Mouse (Mus musculus) olfactory bulb, adult 2 months (tissue): ENCODE data around the gene Msantd4. TPM values are rescaled to one million over a fixed set of nuclear protein-coding genes. Genes with fewer than 3 reads are reported as not detected.
"Not testable (repeated sequence)": the region's sequence is repeated elsewhere in the genome, so short reads cannot be mapped to it uniquely, and the experiment has no call there.

ENCODE experiments used
- H3K27ac ChIP-seq: fragments of 200-500 bp; 2 replicates; pipeline ENCODE4 v1.5.1; 2012; ENCODE audit warnings: low read depth, low read length; ENCODE audit not compliant: insufficient read depth
- H3K4me1 ChIP-seq: fragments of 200-500 bp; 2 replicates; pipeline ENCODE4 v1.6.1; 2012; ENCODE audit warnings: low read length; ENCODE audit not compliant: control insufficient read depth, insufficient read depth
- H3K4me3 ChIP-seq: fragments of 200-500 bp; 2 replicates; pipeline ENCODE4 v1.5.1; 2012; ENCODE audit warnings: mild to moderate bottlenecking, low read depth, low read length, moderate library complexity; ENCODE audit not compliant: insufficient read depth
- CTCF ChIP-seq: fragments of 200-500 bp; IDR thresholded peaks from 2 replicates; pipeline ENCODE4 v1.5.1; 2012; ENCODE audit warnings: low read depth, mild to moderate bottlenecking, low read length, moderate library complexity; ENCODE audit not compliant: insufficient read depth
- POLR2A ChIP-seq: fragments of 200-500 bp; IDR thresholded peaks from 2 replicates; pipeline ENCODE4 v1.6.1; 2012; ENCODE audit warnings: mild to moderate bottlenecking, low read depth, low read length, moderate library complexity; ENCODE audit not compliant: insufficient read depth
- WGBS: fragments of 180-500 bp; shearing (Covaris S2); methylation state at CpG from one replicate; pipeline ENCODE4 v1.1.7; 2018; 5-methylcytosine and 5-hydroxymethylcytosine counted together
- polyA plus RNA-seq: library from polyadenylated mRNA; stranded (reverse); fragments of >200 nt; gene quantifications from 2 replicates; pipeline ENCODE4 v1.2.4, GENCODE M21; 2012; ENCODE audit warnings: low replicate concordance; ENCODE audit not compliant: missing spikeins, insufficient read depth, insufficient read length

Msantd4 gene
- not detected in 2 replicates for polyA plus RNA-seq

GRCm38 (mm10) chr9:4375828-4376639 is at the start of gene Msantd4:
TSS of gene Msantd4 (plus strand) at chr9:4376562.
- H3K4me1 ChIP-seq, result no peaks in the 10 kb centered on the region
- peak within 1 kb of the TSS; percentile 82 for H3K27ac ChIP-seq
- H3K4me3 ChIP-seq, result peak within 1 kb of the TSS; percentile 86
- no peak for TF ChIP-seq CTCF
- peak; percentile 59 for TF ChIP-seq POLR2A
- under 1% methylated on average over 31 of the region's 31 CpGs for WGBS

- H3K27ac ChIP-seq, result no peak overlapping the region
- H3K4me3 ChIP-seq, result no peak overlapping the region
- no peaks in the 10 kb centered on the region for H3K4me1 ChIP-seq
- no peak for TF ChIP-seq POLR2A
- 89% methylated on average over 1 of the region's 1 CpGs for WGBS
Observed at GRCm38 (mm10) chr9:4353163-4353562, 23.2 kb upstream of the Msantd4 start.

- no peaks in the 10 kb centered on the region for H3K4me1 ChIP-seq
- H3K27ac ChIP-seq, result peak overlapping the region; percentile 15; the same call in 1 of the 2 replicates
- peak overlapping the region; percentile 86 for H3K4me3 ChIP-seq
- TF ChIP-seq CTCF (no peak), POLR2A (no peak)
- WGBS, result under 1% methylated on average over 15 of the region's 15 CpGs
Observed at GRCm38 (mm10) chr9:4376640-4377120, 318 bp downstream of the Msantd4 start.

GRCm38 (mm10) chr9:4400801-4401200 is 24.4 kb downstream of the Msantd4 start:
- 95% methylated on average over 11 of the region's 11 CpGs for WGBS
- H3K27ac ChIP-seq, result not testable (repeated sequence)

More at GRCm38 (mm10) chr9:4400801-4401200, 24.4 kb downstream of the Msantd4 start:
- not testable (repeated sequence) for H3K4me3 ChIP-seq, H3K4me1 ChIP-seq

Other genes with a start within 250 kb of the Msantd4 start
- gene Aasdhppt, start 67.1 kb upstream of the Msantd4 start, polyA plus RNA-seq, result not detected in 2 replicates
- not detected in 2 replicates for gene Kbtbd3, start 66.7 kb upstream of the Msantd4 start, polyA plus RNA-seq